Mouse (Mus musculus): ENCODE results near the gene Nanos3. TPM values are rescaled to one million over a fixed set of nuclear protein-coding genes. Genes with fewer than 3 reads are reported as not detected.

Nanos3 gene
- 0.18 and 0.54 TPM in 2 replicates for polyA plus RNA-seq (2012; rRNA removed)

DNA sequence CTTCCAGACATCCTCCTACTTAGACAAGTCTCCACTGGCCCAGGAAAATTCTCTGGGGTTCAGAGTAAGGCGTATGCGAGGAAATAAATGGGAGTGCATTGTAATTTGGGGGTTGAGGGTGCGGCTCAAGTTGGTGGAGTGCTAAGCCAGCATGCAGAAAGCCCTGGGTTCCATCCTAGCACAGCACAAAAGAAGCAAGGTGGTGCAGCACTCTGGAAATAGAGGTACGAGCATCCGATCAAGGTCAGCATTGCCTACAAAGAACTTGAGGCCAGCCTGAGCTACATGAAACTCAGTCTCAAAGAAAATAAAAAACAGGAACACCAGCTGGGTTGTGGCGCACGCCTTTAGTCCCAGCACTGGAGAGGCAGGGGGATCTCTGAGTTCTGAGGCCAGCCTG is at the start of gene Nanos3:
Gene Nanos3 (minus strand): TSS at position 101 of the 400 bp plus-strand sequence.
- TF ChIP-seq POLR2A (IDR thresholded peaks at IDR 0.05; ENCODE audit: borderline replicate concordance, extremely low read depth, low read depth, low read length) (no peak), CTCF (IDR thresholded peaks at IDR 0.05; ENCODE audit: insufficient read depth, low read length) (no peak)
- 96% methylated on average over 7 of the region's 7 CpGs for WGBS
- DNase-seq: no peak
- Histone ChIP-seq H3K4me3 (replicated peaks; ENCODE audit: extremely low read depth, low read depth, low read length) (peak within 1 kb of the TSS; percentile 81), H3K4me1 (ENCODE audit: control insufficient read depth, insufficient read depth, low read length) (peaks cover 17% of the 10 kb centered on the region)

DNA sequence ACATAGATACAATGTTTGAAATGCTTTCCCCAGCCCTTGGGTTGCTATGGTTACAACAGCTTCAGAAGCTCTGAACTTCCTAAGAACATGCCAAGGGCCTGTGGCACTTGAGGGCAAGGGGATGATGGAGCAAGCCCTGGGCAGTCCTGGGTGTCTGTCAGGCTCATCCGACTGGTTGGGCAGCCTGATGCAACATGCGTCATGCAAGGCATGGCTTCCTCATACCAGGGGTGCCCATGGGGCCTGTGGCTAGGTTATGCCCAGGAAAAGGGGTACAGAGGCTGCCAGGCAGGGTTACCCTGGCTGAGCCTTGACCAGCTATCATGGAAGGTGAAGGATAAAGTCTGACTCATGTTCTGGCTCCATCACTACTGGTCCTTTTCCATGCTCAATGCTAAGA is 48.0 kb upstream of the Nanos3 start:
- no peak overlapping the region for H3K4me3 ChIP-seq (replicated peaks; ENCODE audit: extremely low read depth, low read depth, low read length)
- WGBS: 66% methylated on average over 2 of the region's 2 CpGs
- peaks cover 8% of the 10 kb centered on the region for H3K4me1 ChIP-seq (ENCODE audit: control insufficient read depth, insufficient read depth, low read length)
- no peak for TF ChIP-seq POLR2A (IDR thresholded peaks at IDR 0.05; ENCODE audit: borderline replicate concordance, extremely low read depth, low read depth, low read length)
- TF ChIP-seq CTCF (IDR thresholded peaks at IDR 0.05; ENCODE audit: insufficient read depth, low read length): no peak
- no peak for DNase-seq

DNA sequence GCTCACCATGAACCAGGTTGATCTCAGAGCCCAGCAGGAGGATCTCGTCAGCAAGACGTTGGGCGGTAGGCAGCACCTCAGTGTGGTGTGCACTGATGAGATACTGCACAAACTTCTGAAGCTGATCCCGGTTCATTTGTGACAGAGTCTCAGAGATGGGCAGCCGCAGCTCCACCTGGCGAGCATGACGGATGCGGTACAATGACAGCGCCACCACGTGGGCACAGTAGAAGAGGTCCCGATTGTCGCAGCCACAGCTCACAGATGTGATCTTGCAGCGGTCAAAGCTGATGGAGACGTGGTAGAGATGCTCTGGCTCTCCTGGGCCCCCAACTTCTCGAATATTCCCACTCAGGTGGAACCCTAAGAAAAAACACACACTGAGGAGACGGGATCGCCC is 45.7 kb upstream of the Nanos3 start:
- no peak for DNase-seq
- Histone ChIP-seq H3K4me3 (replicated peaks; ENCODE audit: extremely low read depth, low read depth, low read length) (no peak overlapping the region), H3K4me1 (ENCODE audit: control insufficient read depth, insufficient read depth, low read length) (peaks cover 3% of the 10 kb centered on the region)
- TF ChIP-seq POLR2A (IDR thresholded peaks at IDR 0.05; ENCODE audit: borderline replicate concordance, extremely low read depth, low read depth, low read length) (no peak), CTCF (IDR thresholded peaks at IDR 0.05; ENCODE audit: insufficient read depth, low read length) (peak; percentile 26; the same call in 1 of the 2 replicates)
- 80% methylated on average over 17 of the region's 17 CpGs for WGBS

DNA sequence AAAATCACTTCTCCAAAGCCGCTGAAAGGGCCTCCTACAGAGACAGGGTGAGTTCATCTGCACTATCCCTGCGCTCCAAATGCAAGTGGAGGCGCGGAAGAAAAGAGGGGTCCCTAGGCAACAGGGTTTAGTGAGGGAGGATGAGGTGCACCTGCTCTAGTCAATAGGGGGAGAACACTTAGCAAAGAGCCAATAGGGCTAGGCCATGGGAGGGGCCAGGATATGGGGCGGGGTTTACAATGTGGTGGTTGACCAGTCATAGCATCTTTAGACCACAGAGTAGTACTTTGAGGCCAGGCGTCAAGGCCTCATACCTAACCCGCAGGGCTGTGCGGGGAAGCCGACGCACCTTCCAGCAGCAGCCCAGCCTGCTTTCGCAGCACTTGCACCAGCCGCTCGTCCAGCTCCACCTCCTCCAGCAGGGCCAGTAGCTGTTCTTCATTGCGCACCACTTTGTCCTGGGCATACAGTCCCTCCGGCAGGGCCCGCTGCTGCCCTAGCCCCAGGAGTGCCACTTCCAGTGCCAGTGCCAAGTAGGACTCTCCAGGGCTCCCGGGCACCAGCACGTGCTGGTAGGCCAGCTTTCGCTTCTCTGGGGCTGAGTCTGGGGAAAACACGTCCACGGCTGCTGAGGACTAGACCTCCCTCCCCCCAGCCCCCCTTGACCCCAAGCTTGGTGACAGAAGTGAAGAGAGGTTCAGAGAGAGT is 38.5 kb upstream of the Nanos3 start:
- WGBS: 88% methylated on average over 21 of the region's 21 CpGs
- Histone ChIP-seq H3K4me1 (ENCODE audit: control insufficient read depth, insufficient read depth, low read length) (no peaks in the 10 kb centered on the region), H3K4me3 (replicated peaks; ENCODE audit: extremely low read depth, low read depth, low read length) (no peak overlapping the region)
- TF ChIP-seq POLR2A (IDR thresholded peaks at IDR 0.05; ENCODE audit: borderline replicate concordance, extremely low read depth, low read depth, low read length) (no peak), CTCF (IDR thresholded peaks at IDR 0.05; ENCODE audit: insufficient read depth, low read length) (no peak)
- no peak for DNase-seq

DNA sequence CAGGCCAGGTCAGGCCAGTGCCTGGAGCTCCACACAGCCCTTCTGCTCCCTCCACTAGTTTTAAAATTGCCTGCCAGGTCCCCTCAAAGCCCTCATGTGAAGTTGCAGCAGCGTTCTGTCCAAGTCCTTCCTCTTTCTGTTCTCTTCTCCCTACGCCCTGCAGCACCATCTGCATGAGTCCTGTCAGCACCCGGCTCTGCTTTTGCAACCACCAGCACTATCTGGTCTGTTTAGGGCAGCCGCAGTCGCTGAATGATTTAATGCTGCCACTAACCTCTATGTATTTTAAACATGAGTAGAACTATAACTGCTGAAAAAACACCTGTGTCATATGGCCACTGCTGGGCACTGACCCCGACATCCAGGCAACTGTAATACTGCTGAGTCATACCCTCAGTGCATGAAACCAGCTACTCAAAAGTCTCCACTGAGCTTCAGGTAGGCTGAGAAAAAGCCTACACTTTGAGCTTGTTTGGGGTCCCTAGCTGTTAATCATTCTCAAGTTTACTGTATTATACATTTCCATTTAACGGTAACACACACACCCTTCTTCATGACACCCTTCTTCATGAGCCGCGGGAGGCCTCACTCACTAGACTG is 37.6 kb upstream of the Nanos3 start:
- WGBS: 81% methylated on average over 9 of the region's 9 CpGs
- H3K4me3 ChIP-seq (replicated peaks; ENCODE audit: extremely low read depth, low read depth, low read length): no peak overlapping the region
- no peaks in the 10 kb centered on the region for H3K4me1 ChIP-seq (ENCODE audit: control insufficient read depth, insufficient read depth, low read length)
- TF ChIP-seq POLR2A (IDR thresholded peaks at IDR 0.05; ENCODE audit: borderline replicate concordance, extremely low read depth, low read depth, low read length) (no peak), CTCF (IDR thresholded peaks at IDR 0.05; ENCODE audit: insufficient read depth, low read length) (no peak)
- DNase-seq: no peak

DNA sequence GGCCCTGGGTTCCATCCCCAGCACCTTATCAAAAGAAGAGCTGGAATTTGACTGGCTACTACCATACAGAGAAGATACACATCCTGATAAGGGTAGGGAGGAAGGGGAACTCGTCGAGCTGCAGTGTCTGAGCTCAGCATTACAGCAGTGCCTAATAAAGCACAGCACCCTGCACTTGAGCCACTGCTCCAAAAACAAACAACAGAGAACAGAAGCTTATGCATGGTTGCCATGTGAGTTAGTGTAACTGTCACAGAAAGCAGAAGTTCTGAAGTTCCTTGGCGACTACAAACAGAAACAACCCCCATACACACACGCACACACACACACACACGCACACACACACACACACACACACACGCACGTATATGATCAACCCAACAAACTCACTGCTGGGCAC is 35.1 kb upstream of the Nanos3 start:
- DNase-seq: no peak
- no peaks in the 10 kb centered on the region for H3K4me1 ChIP-seq (ENCODE audit: control insufficient read depth, insufficient read depth, low read length)
- TF ChIP-seq POLR2A (IDR thresholded peaks at IDR 0.05; ENCODE audit: borderline replicate concordance, extremely low read depth, low read depth, low read length) (no peak), CTCF (IDR thresholded peaks at IDR 0.05; ENCODE audit: insufficient read depth, low read length) (no peak)
- no peak overlapping the region for H3K4me3 ChIP-seq (replicated peaks; ENCODE audit: extremely low read depth, low read depth, low read length)
- 55% methylated on average over 7 of the region's 7 CpGs for WGBS

DNA sequence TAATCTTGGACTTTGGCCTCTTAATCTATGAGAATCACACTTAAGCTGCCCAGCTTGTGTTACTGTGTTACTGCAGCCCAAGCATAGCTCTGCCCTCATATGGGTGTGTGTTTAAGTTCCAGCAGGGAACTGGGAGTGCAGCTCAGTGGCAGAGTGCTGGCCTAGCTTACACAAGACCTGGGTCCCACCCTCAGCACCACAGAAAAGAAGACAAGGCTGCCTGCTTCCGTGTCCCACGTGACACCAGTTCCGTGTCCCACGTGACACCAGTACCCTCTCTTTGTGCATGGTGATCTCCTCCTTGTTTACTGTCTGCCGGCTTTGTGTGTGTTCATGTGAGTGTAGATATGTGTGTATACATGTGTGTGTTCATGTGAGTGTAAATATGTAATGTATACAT is 33.1 kb upstream of the Nanos3 start:
- TF ChIP-seq POLR2A (IDR thresholded peaks at IDR 0.05; ENCODE audit: borderline replicate concordance, extremely low read depth, low read depth, low read length) (no peak), CTCF (IDR thresholded peaks at IDR 0.05; ENCODE audit: insufficient read depth, low read length) (no peak)
- 90% methylated on average over 5 of the region's 5 CpGs for WGBS
- no peak for DNase-seq
- no peak overlapping the region for H3K4me3 ChIP-seq (replicated peaks; ENCODE audit: extremely low read depth, low read depth, low read length)
- no peaks in the 10 kb centered on the region for H3K4me1 ChIP-seq (ENCODE audit: control insufficient read depth, insufficient read depth, low read length)

DNA sequence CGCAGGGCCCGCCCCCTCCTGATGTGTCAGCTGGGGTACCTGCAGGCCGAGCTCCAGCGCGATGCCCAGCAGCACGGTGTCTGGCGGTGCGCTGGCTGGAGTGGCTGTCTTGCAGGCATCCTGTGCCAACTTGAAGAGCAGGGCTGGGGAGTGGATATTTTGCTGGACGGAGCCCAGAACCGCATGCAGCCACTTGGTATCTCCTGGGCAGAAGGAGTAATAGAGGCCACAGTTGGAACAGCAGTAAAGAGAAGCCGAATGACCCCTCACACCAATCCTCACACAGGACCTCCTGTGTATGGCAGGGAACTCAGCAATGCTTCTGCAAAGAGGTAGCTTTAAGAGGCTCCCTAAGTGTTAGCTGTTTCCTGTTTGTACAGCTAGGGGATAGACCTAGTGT is 32.2 kb upstream of the Nanos3 start:
- WGBS: 90% methylated on average over 11 of the region's 11 CpGs
- Histone ChIP-seq H3K4me3 (replicated peaks; ENCODE audit: extremely low read depth, low read depth, low read length) (no peak overlapping the region), H3K4me1 (ENCODE audit: control insufficient read depth, insufficient read depth, low read length) (no peaks in the 10 kb centered on the region)
- TF ChIP-seq POLR2A (IDR thresholded peaks at IDR 0.05; ENCODE audit: borderline replicate concordance, extremely low read depth, low read depth, low read length) (no peak), CTCF (IDR thresholded peaks at IDR 0.05; ENCODE audit: insufficient read depth, low read length) (no peak)
- no peak for DNase-seq

DNA sequence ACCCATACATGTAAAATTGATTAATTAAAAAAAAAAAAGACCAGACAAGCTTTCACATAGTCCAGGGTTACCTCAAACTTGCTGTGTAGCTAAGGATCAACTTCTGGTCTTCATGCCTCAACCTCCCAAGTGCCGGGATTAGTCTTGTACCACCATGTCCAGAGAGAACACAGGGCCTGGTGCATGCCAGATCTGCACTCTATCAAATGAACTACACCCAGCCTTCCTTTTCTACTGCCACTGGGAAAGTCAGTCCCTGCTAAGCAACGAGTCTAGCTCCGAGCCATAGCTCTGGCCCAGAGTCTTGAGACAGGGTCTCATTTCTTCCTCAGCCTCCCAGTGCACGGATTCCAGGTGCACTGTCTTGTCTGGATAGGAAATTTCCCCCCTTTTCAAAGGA is 28.3 kb upstream of the Nanos3 start:
- no peak for TF ChIP-seq CTCF (IDR thresholded peaks at IDR 0.05; ENCODE audit: insufficient read depth, low read length)
- TF ChIP-seq POLR2A (IDR thresholded peaks at IDR 0.05; ENCODE audit: borderline replicate concordance, extremely low read depth, low read depth, low read length): no peak
- 89% methylated on average over 4 of the region's 4 CpGs for WGBS

More for the DNA sequence above, 28.3 kb upstream of the Nanos3 start:
- H3K4me1 ChIP-seq (ENCODE audit: control insufficient read depth, insufficient read depth, low read length): peaks cover 3% of the 10 kb centered on the region; the same call in 1 of the 2 replicates
- DNase-seq: no peak
- H3K4me3 ChIP-seq (replicated peaks; ENCODE audit: extremely low read depth, low read depth, low read length): no peak overlapping the region

All from lung, adult 2 months (tissue).